Mouse (Mus musculus) hindbrain, embryonic 11.5 days (tissue): ENCODE data around the gene Ngfr. TPM values are rescaled to one million over a fixed set of nuclear protein-coding genes. Genes with fewer than 3 reads are reported as not detected.

ENCODE experiments used
- ATAC-seq: fragments of 200-750 bp; cut with Nextera tagmentation; 2 replicates; pipeline ENCODE4 v1.8.0; 2017; ENCODE audit warnings: mild to moderate bottlenecking, moderate TSS enrichment, moderate library complexity; ENCODE audit not compliant: low FRiP score
- DNase-seq: peaks from one replicate; pipeline ENCODE4 v3.0.0-alpha.2; 2015; ENCODE audit warnings: low spot score
- H3K27ac ChIP-seq: fragments of 300-500 bp; sonication (generic); 2 replicates; pipeline ENCODE4 v1.5.1; 2014; ENCODE audit warnings: mild to moderate bottlenecking, low read depth, low read length
- H3K27me3 ChIP-seq: fragments of 300-500 bp; sonication (generic); 2 replicates; pipeline ENCODE4 v1.6.1; 2014; ENCODE audit warnings: mild to moderate bottlenecking, low read length, moderate library complexity, mixed read lengths; ENCODE audit not compliant: control insufficient read depth, insufficient read depth
- H3K36me3 ChIP-seq: fragments of 300-500 bp; sonication (generic); 2 replicates; pipeline ENCODE4 v1.6.1; 2014; ENCODE audit warnings: mild to moderate bottlenecking, low read length, moderate library complexity, mixed read lengths; ENCODE audit not compliant: control insufficient read depth, insufficient read depth
- H3K4me1 ChIP-seq: fragments of 300-500 bp; sonication (generic); replicated peaks from 2 replicates; pipeline ENCODE4 v1.6.1; 2014; ENCODE audit warnings: low read length, mixed read lengths; ENCODE audit not compliant: control insufficient read depth, insufficient read depth
- H3K4me2 ChIP-seq: fragments of 300-500 bp; sonication (generic); replicated peaks from 2 replicates; pipeline ENCODE4 v1.6.1; 2014; ENCODE audit warnings: mild to moderate bottlenecking, low read depth, low read length
- H3K4me3 ChIP-seq: fragments of 300-500 bp; sonication (generic); 2 replicates; pipeline ENCODE4 v1.5.1; 2014; ENCODE audit warnings: low read depth, low read length
- H3K9ac ChIP-seq: fragments of 300-500 bp; sonication (generic); 2 replicates; pipeline ENCODE4 v1.6.1; 2014; ENCODE audit warnings: low read depth, low read length
- H3K9me3 ChIP-seq: fragments of 300-500 bp; sonication (generic); 2 replicates; pipeline ENCODE4 v1.6.1; 2016; ENCODE audit warnings: low read length; ENCODE audit not compliant: control insufficient read depth
- WGBS: fragments of 180-500 bp; shearing (Covaris S2); extraction: QIAGEN DNeasy Blood & Tissue Kit; methylation state at CpG from one replicate; pipeline ENCODE4 v1.1.7; 2014; 5-methylcytosine and 5-hydroxymethylcytosine counted together
- polyA plus RNA-seq: library from polyadenylated mRNA; unstranded; fragments of >200 nt; fragmentation: Nextera tagmentation; extraction: Ambion mirVana; gene quantifications from 2 replicates; pipeline ENCODE4 v1.2.1, GENCODE M21; 2014

Ngfr gene
- polyA plus RNA-seq, 1 experiment from 2014 or later, result 29.6 TPM

- peaks cover 10% of the 10 kb centered on the region; the same call in 1 of the 2 replicates for H3K4me1 ChIP-seq
- DNase-seq, result peak; percentile 88
- no peak overlapping the region for H3K27ac ChIP-seq
- peak overlapping the region; percentile 10; the same call in 1 of the 2 replicates for H3K4me3 ChIP-seq
- no peaks in the 10 kb centered on the region for H3K9me3 ChIP-seq
- H3K27me3 ChIP-seq, result peaks cover 46% of the 10 kb centered on the region
- peak; percentile 63 for ATAC-seq
- 0 out of 2 replicates have a peak overlapping the region, but pooled peaks have one; percentile 11 for H3K9ac ChIP-seq
- no peaks in the 10 kb centered on the region for H3K36me3 ChIP-seq
- H3K4me2 ChIP-seq, result peak overlapping the region; percentile 41
- 8% methylated on average over 39 of the region's 39 CpGs for WGBS
Measured at GRCm38 (mm10) chr11:95577776-95578446, 9.6 kb downstream of the Ngfr start.

GRCm38 (mm10) chr11:95576299-95576698 lies 11.2 kb downstream of the Ngfr start:
- no peak overlapping the region for H3K27ac ChIP-seq
- ATAC-seq, result no peak
- peaks cover 10% of the 10 kb centered on the region; the same call in 1 of the 2 replicates for H3K4me1 ChIP-seq
- H3K9ac ChIP-seq, result no peak overlapping the region
- 69% methylated on average over 8 of the region's 8 CpGs for WGBS
- no peaks in the 10 kb centered on the region for H3K9me3 ChIP-seq
- H3K27me3 ChIP-seq, result peaks cover 35% of the 10 kb centered on the region
- DNase-seq, result no peak
- H3K36me3 ChIP-seq, result no peaks in the 10 kb centered on the region
- H3K4me2 ChIP-seq, result no peak overlapping the region
- no peak overlapping the region for H3K4me3 ChIP-seq

GRCm38 (mm10) chr11:95575791-95576190 lies 11.7 kb downstream of the Ngfr start:
- DNase-seq, result no peak
- H3K4me2 ChIP-seq, result no peak overlapping the region
- no peak overlapping the region for H3K9ac ChIP-seq
- no peaks in the 10 kb centered on the region for H3K9me3 ChIP-seq
- H3K4me1 ChIP-seq, result peaks cover 10% of the 10 kb centered on the region; the same call in 1 of the 2 replicates
- no peak overlapping the region for H3K27ac ChIP-seq
- peaks cover 30% of the 10 kb centered on the region for H3K27me3 ChIP-seq
- ATAC-seq, result no peak
- 63% methylated on average over 13 of the region's 13 CpGs for WGBS
- H3K36me3 ChIP-seq, result no peaks in the 10 kb centered on the region
- H3K4me3 ChIP-seq, result no peak overlapping the region

- WGBS, result 81% methylated on average over 6 of the region's 6 CpGs
- H3K36me3 ChIP-seq, result no peaks in the 10 kb centered on the region
- no peaks in the 10 kb centered on the region for H3K9me3 ChIP-seq
- no peak overlapping the region for H3K4me2 ChIP-seq
- peaks cover 22% of the 10 kb centered on the region for H3K27me3 ChIP-seq
- H3K4me1 ChIP-seq, result peaks cover 7% of the 10 kb centered on the region; the same call in 1 of the 2 replicates
- no peak overlapping the region for H3K4me3 ChIP-seq
- ATAC-seq (no peak), DNase-seq (no peak)
- no peak overlapping the region for H3K9ac ChIP-seq
- H3K27ac ChIP-seq, result no peak overlapping the region
Measured at GRCm38 (mm10) chr11:95574786-95575334, 12.7 kb downstream of the Ngfr start.

- no peak for DNase-seq
- 81% methylated on average over 3 of the region's 3 CpGs for WGBS
Measured at GRCm38 (mm10) chr11:95572227-95572626, 15.3 kb downstream of the Ngfr start.

GRCm38 (mm10) chr11:95571755-95572154 lies 15.8 kb downstream of the Ngfr start:
- 45% methylated on average over 9 of the region's 9 CpGs for WGBS
- H3K9me3 ChIP-seq, result no peaks in the 10 kb centered on the region
- no peak overlapping the region for H3K27ac ChIP-seq
- no peaks in the 10 kb centered on the region for H3K27me3 ChIP-seq
- no peak overlapping the region for H3K4me2 ChIP-seq
- no peaks in the 10 kb centered on the region for H3K4me1 ChIP-seq
- no peaks in the 10 kb centered on the region for H3K36me3 ChIP-seq
- ATAC-seq, result no peak
- no peak overlapping the region for H3K4me3 ChIP-seq
- DNase-seq, result no peak
- H3K9ac ChIP-seq, result no peak overlapping the region; the same call in 1 of the 2 replicates

More at GRCm38 (mm10) chr11:95572227-95572626, 15.3 kb downstream of the Ngfr start:
- no peak for ATAC-seq
- Histone ChIP-seq H3K4me3 (no peak overlapping the region), H3K9ac (no peak overlapping the region), H3K36me3 (no peaks in the 10 kb centered on the region), H3K4me1 (no peaks in the 10 kb centered on the region), H3K9me3 (no peaks in the 10 kb centered on the region), H3K27me3 (no peaks in the 10 kb centered on the region; the same call in 1 of the 2 replicates), H3K27ac (no peak overlapping the region), H3K4me2 (no peak overlapping the region)

- H3K9ac ChIP-seq, result no peak overlapping the region
Measured at GRCm38 (mm10) chr11:95570827-95571619, 16.5 kb downstream of the Ngfr start.

GRCm38 (mm10) chr11:95569908-95570307 lies 17.6 kb downstream of the Ngfr start:
- ATAC-seq, result no peak
- H3K4me1 ChIP-seq, result no peaks in the 10 kb centered on the region
- WGBS, result 82% methylated on average over 6 of the region's 6 CpGs

More at GRCm38 (mm10) chr11:95570827-95571619, 16.5 kb downstream of the Ngfr start:
- no peak for ATAC-seq
- no peak overlapping the region for H3K4me3 ChIP-seq
- H3K4me2 ChIP-seq, result no peak overlapping the region
- H3K4me1 ChIP-seq, result no peaks in the 10 kb centered on the region
- no peaks in the 10 kb centered on the region for H3K36me3 ChIP-seq
- no peak for DNase-seq
- no peaks in the 10 kb centered on the region for H3K9me3 ChIP-seq
- no peaks in the 10 kb centered on the region for H3K27me3 ChIP-seq
- WGBS, result 65% methylated on average over 25 of the region's 25 CpGs
- H3K27ac ChIP-seq, result no peak overlapping the region

More at GRCm38 (mm10) chr11:95569908-95570307, 17.6 kb downstream of the Ngfr start:
- no peak overlapping the region for H3K4me3 ChIP-seq
- H3K9ac ChIP-seq, result no peak overlapping the region
- no peaks in the 10 kb centered on the region for H3K27me3 ChIP-seq
- no peak overlapping the region for H3K4me2 ChIP-seq
- H3K27ac ChIP-seq, result no peak overlapping the region
- H3K9me3 ChIP-seq, result no peaks in the 10 kb centered on the region
- H3K36me3 ChIP-seq, result no peaks in the 10 kb centered on the region
- no peak for DNase-seq
